Comparison of ENCODE assay signal across 19 mouse cellular contexts in genomic region chr17:84032441-84032840, GRCm38 (mm10).
DNase-seq lines count a peak whose midpoint lies in the region; ATAC-seq and TF ChIP-seq lines count a peak whose summit lies in the region.
"Had no signal": no experiment of that assay in that cellular context is flagged by ENCODE, and none has a peak within 500 bp of the region (broad histone marks: within the 10 kb centered on the region; RNA-seq: fewer than 3 reads in every experiment).

No protein-coding gene starts in this region.

- H3K4me1 ChIP-seq in forebrain, embryonic 10.5 days: peaks cover 47% of the 10 kb centered on the region
- H3K4me1 ChIP-seq in forebrain, embryonic 16.5 days (replicated peaks; ENCODE audit: control insufficient read depth, insufficient read depth, low read length): peaks cover 8% of the 10 kb centered on the region
- peaks cover 12% of the 10 kb centered on the region; the same call in 1 of the 2 replicates for H3K4me1 ChIP-seq in spleen, adult 2 months (ENCODE audit: control insufficient read depth, insufficient read depth, insufficient read length)
- H3K4me1 ChIP-seq in embryonic facial prominence, embryonic 13.5 days: peaks cover 51% of the 10 kb centered on the region
- H3K4me1 ChIP-seq in limb, embryonic 14.5 days (ENCODE audit: control insufficient read depth, insufficient read depth, low read length): peaks cover 34% of the 10 kb centered on the region

- WGBS in forebrain, embryonic 10.5 days: 91% methylated on average over 8 of the region's 8 CpGs
- WGBS in forebrain, embryonic 16.5 days: 95% methylated on average over 8 of the region's 8 CpGs
- 70% methylated on average over 8 of the region's 8 CpGs for WGBS in spleen, adult 2 months
- 85% methylated on average over 8 of the region's 8 CpGs for WGBS in embryonic facial prominence, embryonic 13.5 days
- 85% methylated on average over 8 of the region's 8 CpGs for WGBS in limb, embryonic 14.5 days

- H3K27ac ChIP-seq in forebrain, embryonic 10.5 days: peak overlapping the region; percentile 51
- H3K27ac ChIP-seq in forebrain, embryonic 16.5 days (ENCODE audit: low read length): no peak overlapping the region
- peak overlapping the region; percentile 55 for H3K27ac ChIP-seq in spleen, adult 2 months (ENCODE audit: insufficient read depth, low read length)
- H3K27ac ChIP-seq in embryonic facial prominence, embryonic 13.5 days: peak overlapping the region; percentile 81; the same call in 1 of the 2 replicates
- H3K27ac ChIP-seq in limb, embryonic 14.5 days (replicated peaks; ENCODE audit: low read depth, low read length): 0 out of 2 replicates have a peak overlapping the region, but pooled peaks have one; percentile 56
- H3K27ac ChIP-seq: hindbrain, postnatal 0 days; liver, embryonic 13.5 days; lung, embryonic 15.5 days had no signal

- H3K27me3 ChIP-seq in forebrain, embryonic 10.5 days (ENCODE audit: poor library complexity, severe bottlenecking): peaks cover 29% of the 10 kb centered on the region
- no peaks in the 10 kb centered on the region for H3K27me3 ChIP-seq in forebrain, embryonic 16.5 days (replicated peaks; ENCODE audit: control insufficient read depth, insufficient read depth, low read length)
- H3K27me3 ChIP-seq in spleen, adult 2 months (ENCODE audit: control insufficient read depth, insufficient read depth, low read length): no peaks in the 10 kb centered on the region
- H3K27me3 ChIP-seq in embryonic facial prominence, embryonic 13.5 days: no peaks in the 10 kb centered on the region
- H3K27me3 ChIP-seq in limb, embryonic 14.5 days (ENCODE audit: control insufficient read depth, insufficient read depth, low read length): no peaks in the 10 kb centered on the region
- H3K27me3 ChIP-seq: lung, embryonic 15.5 days had no signal

- 0 out of 2 replicates have a peak, but pooled peaks cover 3% of the 10 kb centered on the region for H3K9me3 ChIP-seq in forebrain, embryonic 10.5 days
- no peaks in the 10 kb centered on the region for H3K9me3 ChIP-seq in forebrain, embryonic 16.5 days (ENCODE audit: control insufficient read depth, low read length)
- no peaks in the 10 kb centered on the region for H3K9me3 ChIP-seq in embryonic facial prominence, embryonic 13.5 days
- no peaks in the 10 kb centered on the region for H3K9me3 ChIP-seq in limb, embryonic 14.5 days (ENCODE audit: control insufficient read depth, low read length)
- H3K9me3 ChIP-seq: liver, embryonic 13.5 days; lung, embryonic 15.5 days had no signal

- intact Hi-C loops in heart, postnatal 36 days (cut with DNase I): loop anchor here (5.0 kb wide), 1 partner anchor 40 kb away; no protein-coding TSS in a partner anchor

- H3K9ac ChIP-seq in forebrain, embryonic 16.5 days (replicated peaks; ENCODE audit: low read depth, low read length): no peak overlapping the region
- H3K9ac ChIP-seq in embryonic facial prominence, embryonic 13.5 days: no peak overlapping the region
- H3K9ac ChIP-seq in limb, embryonic 14.5 days (ENCODE audit: low read depth, low read length, severe bottlenecking): no peak overlapping the region
- H3K9ac ChIP-seq: liver, embryonic 13.5 days; lung, embryonic 15.5 days had no signal

- H3K36me3 ChIP-seq in forebrain, embryonic 10.5 days (replicated peaks): no peaks in the 10 kb centered on the region
- no peaks in the 10 kb centered on the region for H3K36me3 ChIP-seq in forebrain, embryonic 16.5 days (ENCODE audit: control insufficient read depth, insufficient read depth)
- H3K36me3 ChIP-seq in spleen, adult 2 months (ENCODE audit: control insufficient read depth, insufficient read depth, low read length): no peaks in the 10 kb centered on the region
- no peaks in the 10 kb centered on the region for H3K36me3 ChIP-seq in embryonic facial prominence, embryonic 13.5 days
- H3K36me3 ChIP-seq in limb, embryonic 14.5 days (ENCODE audit: control insufficient read depth, insufficient read depth, low read length): no peaks in the 10 kb centered on the region
- H3K36me3 ChIP-seq: liver, embryonic 13.5 days; lung, embryonic 15.5 days had no signal

- TF ChIP-seq POLR2A in spleen, adult 2 months (IDR thresholded peaks at IDR 0.05; ENCODE audit: low read depth, low read length): no peak
- no peak for TF ChIP-seq POLR2A in limb, embryonic 14.5 days (IDR thresholded peaks at IDR 0.05; ENCODE audit: borderline replicate concordance, extremely low read depth, insufficient read depth, insufficient read length)

- no peak for DNase-seq in forebrain, embryonic 10.5 days (ENCODE audit: extremely low spot score, low spot score)
- peak in 1 of 2 experiments; percentile 33 for DNase-seq in spleen, adult 2 months (ENCODE audit: low read depth in 1 of 2, low spot score in 2 of 2)
- no peak for DNase-seq in spleen, postnatal 14 days (ENCODE audit: low spot score in 2 of 2)
- DNase-seq in limb, embryonic 14.5 days (ENCODE audit: low spot score): no peak
- DNase-seq in heart, postnatal 36 days: no peak
- DNase-seq in heart, adult 11 months: no peak
- DNase-seq: adrenal gland, postnatal 25 days; cerebellum, adult 9-11 months; layer of hippocampus, postnatal 36 days; liver, embryonic 13.5 days; midbrain, embryonic 14.5 days; right cerebral cortex, postnatal 4 days; thymus, postnatal 4 days had no signal

- no peak overlapping the region for H3K4me2 ChIP-seq in forebrain, embryonic 16.5 days (ENCODE audit: low read length)
- H3K4me2 ChIP-seq in embryonic facial prominence, embryonic 13.5 days: no peak overlapping the region
- no peak overlapping the region for H3K4me2 ChIP-seq in limb, embryonic 14.5 days (replicated peaks; ENCODE audit: low read depth, low read length, severe bottlenecking)
- H3K4me2 ChIP-seq: liver, embryonic 13.5 days; lung, embryonic 15.5 days had no signal

- TF ChIP-seq CTCF in spleen, adult 2 months (IDR thresholded peaks at IDR 0.05; ENCODE audit: extremely low read depth, insufficient read depth, insufficient read length, insufficient replicate concordance): no peak

- H3K4me3 ChIP-seq in forebrain, embryonic 10.5 days: no peak overlapping the region
- H3K4me3 ChIP-seq in forebrain, embryonic 16.5 days (replicated peaks; ENCODE audit: low read length): no peak overlapping the region
- no peak overlapping the region for H3K4me3 ChIP-seq in spleen, adult 2 months (ENCODE audit: extremely low read depth, insufficient read depth, insufficient read length)
- no peak overlapping the region for H3K4me3 ChIP-seq in embryonic facial prominence, embryonic 13.5 days
- no peak overlapping the region for H3K4me3 ChIP-seq in limb, embryonic 14.5 days (replicated peaks; ENCODE audit: low read length)
- H3K4me3 ChIP-seq: liver, embryonic 13.5 days; lung, embryonic 15.5 days; myocyte had no signal

- ATAC-seq in forebrain, embryonic 16.5 days: no peak
- ATAC-seq in embryonic facial prominence, embryonic 13.5 days (ENCODE audit: insufficient number of reproducible peaks, insufficient read depth, low FRiP score, low TSS enrichment, low read depth): no peak
- ATAC-seq in limb, embryonic 14.5 days (ENCODE audit: low FRiP score, low read depth): no peak
- ATAC-seq: forebrain, embryonic 14.5 days; hindbrain, postnatal 0 days had no signal
